Mouse (Mus musculus): Measurements from ENCODE around the gene C6. TPM values are rescaled to one million over a fixed set of nuclear protein-coding genes. Genes with fewer than 3 reads are reported as not detected.

Gene C6
- total RNA-seq (2023), result 2.1 TPM

DNA sequence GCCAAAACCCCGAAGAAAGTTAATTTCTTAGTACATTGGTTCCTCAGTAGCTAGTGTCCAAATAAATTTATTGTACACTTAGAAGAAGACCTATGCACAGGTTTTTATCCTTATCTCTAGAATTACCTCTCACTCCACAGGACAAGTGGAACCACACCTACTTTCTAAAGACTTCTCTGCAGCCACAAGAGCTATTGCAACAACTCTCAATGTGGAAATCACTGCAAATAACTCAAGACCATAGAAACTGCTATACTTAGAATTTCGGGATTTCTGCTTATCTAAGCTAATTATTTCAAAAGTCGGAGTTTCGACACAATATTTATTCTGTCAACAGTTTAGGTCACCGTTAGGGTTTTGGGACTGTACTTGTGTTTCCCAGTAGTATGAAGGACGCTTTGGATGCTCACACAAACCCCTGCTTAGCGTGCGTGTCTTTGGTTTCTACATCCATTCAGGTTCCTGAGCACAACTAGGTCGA, at the start of gene C6:
Gene C6, plus strand, starts transcription at position 346 of the 481 bp plus-strand sequence.

Other genes starting within 250 kb of the C6 start
- gene Mroh2b, start 171.6 kb downstream of the C6 start, total RNA-seq (2023), result not detected